Mouse (Mus musculus): ENCODE results near the gene Elfn1. TPM values are rescaled to one million over a fixed set of nuclear protein-coding genes. Genes with fewer than 3 reads are reported as not detected.

The Elfn1 gene
- not detected for polyA plus RNA-seq (2017; shearing (Covaris generic))

DNA sequence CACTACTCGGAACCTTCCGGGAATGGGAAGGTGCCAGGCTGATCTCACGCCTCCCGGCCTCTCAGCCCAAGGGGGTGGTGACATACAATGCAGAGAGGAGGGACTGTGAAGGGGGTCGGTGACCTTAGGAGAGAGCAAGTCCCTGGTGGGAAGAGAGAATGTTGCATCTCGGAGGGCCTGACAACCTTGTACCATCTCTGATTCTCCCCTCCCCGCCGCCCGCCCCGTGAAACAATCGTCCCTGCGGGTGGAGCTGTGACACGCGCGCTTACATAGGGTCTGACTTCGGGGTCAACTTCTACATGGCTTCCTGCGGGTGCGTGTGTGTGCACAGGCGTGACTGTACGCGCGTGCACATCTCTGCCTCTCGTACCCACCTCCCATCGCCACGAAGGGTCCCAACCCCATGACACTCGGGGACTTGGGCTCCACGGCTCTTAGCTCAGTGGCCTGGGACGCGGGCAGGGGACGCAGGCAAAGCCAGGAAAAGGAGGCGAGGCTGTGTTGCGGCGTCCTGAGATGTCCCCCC, at the start of gene Elfn1:
TSS of gene Elfn1 (plus strand) at position 230 of the 529 bp plus-strand sequence.
- no peak for ATAC-seq

DNA sequence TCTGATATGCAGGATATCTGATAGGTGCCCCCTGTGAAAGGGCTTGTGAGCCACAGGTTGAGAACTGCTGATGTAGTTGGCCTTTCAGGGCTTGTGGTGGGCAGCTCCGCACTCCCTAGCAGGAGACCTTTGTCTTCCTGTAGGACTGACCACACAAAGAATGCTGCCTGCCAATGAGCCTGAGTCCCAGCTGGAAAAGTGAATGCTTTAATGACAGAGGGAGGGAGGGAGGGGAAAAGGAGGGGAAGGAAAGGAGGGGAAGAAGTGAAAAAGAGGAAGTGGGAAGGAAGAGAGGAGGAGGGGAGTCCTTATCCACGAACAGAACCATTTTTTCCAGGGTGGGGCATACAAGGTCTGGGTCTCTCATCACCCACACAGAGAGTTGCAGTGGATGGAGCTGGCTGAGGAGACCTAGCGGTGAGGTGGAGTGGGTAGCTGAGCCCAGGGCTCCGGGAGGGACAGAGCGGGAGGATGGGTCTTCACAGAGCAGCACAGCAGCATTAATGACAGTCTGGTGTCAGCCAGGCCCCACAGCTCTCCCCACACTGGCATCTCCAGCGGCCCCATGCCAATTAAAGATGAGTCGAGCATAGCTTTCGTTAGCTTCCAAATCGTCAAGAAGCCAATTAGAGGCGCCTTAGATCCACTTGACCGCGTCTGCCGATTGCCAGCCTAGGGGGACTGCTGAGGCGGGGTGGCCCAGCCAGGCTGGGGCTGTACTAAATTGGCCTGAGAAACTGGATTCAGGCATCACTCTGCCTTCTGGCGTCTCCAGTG, 47.2 kb upstream of the Elfn1 start:
- no peak for ATAC-seq

DNA sequence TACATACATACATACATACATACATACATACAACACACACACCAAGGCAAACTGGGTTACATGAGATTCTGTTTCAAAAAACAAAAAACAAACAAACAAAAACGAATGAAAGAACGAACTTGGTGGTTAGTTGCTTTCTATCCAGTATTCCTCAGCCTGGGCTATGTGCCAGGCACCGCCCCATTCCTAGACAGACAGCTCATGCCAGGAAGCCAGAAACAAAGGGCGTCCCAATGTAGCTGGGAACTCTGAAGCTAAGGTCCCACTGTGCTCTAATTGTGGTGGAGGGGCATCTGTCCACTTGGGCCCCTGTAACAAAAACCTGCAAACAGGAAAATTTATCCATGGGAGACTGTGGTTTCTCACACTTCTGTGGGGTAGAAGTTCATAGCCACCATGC, 45.0 kb upstream of the Elfn1 start:
- no peak for ATAC-seq

GRCm38 (mm10) chr5:139870886-139871285, 36.9 kb upstream of the Elfn1 start:
- no peak for ATAC-seq

- ATAC-seq: no peak
These were observed 36.2 kb upstream of the Elfn1 start for GRCm38 (mm10) chr5:139871526-139871925.

GRCm38 (mm10) chr5:139877563-139877962, 30.2 kb upstream of the Elfn1 start:
- ATAC-seq: no peak

DNA sequence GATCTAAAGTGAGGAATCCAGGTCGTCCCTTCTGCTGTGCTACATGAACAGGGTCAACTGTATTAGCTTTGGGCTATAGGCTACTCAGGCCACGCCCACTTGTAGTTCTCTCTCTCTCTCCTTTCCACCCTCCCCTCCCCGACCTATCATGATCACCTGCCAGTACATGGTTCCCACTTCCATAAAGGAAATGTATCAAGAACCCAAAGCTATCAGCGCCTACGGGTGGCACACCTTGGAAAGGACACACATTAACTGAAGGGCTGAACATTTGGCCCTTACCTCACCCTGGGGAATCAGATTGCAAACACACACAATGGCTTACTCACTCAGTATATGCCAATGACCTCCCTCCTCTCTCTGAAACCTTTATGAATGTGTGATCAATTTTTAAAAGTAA, 28.0 kb upstream of the Elfn1 start:
- no peak for ATAC-seq

GRCm38 (mm10) chr5:139881161-139881560, 26.6 kb upstream of the Elfn1 start:
- ATAC-seq: no peak

DNA sequence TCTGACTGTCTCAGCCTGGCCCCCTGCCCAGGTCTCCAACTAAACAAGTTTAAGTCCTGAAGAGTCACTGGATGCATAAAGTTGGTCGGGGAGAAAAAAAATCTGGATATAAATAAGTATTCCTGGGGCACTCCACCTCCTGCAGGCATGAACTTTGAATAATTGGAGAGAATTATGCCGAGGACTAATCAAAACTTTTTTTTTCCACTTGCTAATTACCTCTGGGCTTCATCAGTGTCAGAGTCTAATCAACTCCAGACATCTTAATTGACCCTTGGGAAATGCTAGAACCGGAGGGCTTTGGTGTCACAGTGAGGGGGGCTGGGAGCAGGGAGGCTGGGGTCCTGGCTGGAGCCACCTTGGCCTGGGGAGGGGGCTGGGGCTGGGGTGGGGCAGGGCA, 19.1 kb upstream of the Elfn1 start:
- ATAC-seq: no peak

DNA sequence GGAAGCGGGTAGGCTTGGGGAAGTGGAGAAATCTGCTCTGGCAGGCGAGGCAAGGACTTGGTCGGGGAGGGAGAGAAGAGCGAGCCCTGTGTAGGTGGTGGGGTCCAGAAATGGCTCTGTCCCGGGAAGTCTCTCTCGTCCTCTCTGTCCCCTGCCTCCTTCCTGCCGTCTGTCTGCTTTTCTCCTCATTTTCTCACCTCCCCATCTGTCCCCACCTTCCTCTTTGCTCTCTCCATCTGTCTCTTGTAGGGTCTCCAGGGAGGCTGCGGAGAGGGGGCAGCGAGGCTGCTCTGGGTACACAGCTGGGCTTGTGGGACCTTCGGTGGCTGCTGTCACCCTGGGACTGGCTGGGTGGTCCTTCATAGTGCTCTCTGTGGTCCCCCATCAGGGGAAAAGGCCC, 18.4 kb upstream of the Elfn1 start:
- ATAC-seq: no peak

DNA sequence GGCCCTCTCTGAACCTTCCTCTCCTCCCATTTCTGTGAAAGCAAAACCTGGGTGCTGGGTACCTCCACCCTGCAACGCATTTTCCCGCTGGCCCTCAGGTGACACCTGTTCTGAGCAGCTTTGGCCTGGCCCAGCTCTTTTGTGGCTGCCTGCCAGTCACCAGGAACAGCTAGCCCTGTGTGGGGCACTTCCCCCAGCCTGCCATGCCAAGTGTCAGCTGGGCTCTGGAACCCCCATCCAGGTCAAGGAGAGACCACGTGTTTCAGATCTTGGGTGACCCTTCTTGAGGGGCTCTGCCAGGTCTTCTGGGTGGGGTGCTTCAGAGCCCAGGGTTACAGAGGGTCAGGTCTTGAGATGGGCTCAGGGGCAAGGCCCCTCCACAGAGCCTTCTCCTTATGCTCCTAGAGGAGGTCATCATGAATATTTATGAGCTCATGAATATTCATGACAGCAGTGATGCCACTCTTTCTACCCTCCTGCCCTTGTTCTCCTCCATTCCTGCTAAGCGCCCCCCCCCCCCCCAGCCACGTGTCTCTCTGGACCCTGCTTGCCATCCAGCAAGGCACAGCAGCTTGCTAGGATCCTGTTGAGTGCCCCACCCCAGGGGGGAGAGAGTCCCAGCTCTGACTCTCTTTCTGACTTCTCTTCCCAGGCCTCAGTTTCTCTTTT, 15.3 kb upstream of the Elfn1 start:
- ATAC-seq: no peak

DNA sequence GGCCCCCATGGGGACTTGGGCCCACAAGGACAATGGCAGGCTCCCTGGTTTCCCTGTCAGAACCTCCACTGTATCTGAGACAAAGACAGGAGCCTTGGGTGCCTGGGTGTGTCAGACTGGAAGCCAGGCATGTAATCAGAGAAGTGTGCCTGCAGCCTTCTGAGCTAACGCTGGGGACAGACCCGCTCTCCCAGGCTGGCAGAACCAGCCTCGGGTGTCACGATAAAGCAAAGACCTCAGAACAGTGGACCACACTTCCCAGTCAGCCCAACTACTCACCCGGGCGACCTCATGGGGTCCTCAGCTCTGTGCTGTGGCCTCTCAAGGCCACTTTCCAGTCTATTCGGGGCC, 14.8 kb upstream of the Elfn1 start:
- no peak for ATAC-seq

- no peak for ATAC-seq
These were observed 13.7 kb upstream of the Elfn1 start for GRCm38 (mm10) chr5:139894025-139894508.

GRCm38 (mm10) chr5:139899044-139899443, 8.7 kb upstream of the Elfn1 start:
- ATAC-seq: no peak

- no peak for ATAC-seq
These were observed 2.6 kb upstream of the Elfn1 start for GRCm38 (mm10) chr5:139905121-139905520.

DNA sequence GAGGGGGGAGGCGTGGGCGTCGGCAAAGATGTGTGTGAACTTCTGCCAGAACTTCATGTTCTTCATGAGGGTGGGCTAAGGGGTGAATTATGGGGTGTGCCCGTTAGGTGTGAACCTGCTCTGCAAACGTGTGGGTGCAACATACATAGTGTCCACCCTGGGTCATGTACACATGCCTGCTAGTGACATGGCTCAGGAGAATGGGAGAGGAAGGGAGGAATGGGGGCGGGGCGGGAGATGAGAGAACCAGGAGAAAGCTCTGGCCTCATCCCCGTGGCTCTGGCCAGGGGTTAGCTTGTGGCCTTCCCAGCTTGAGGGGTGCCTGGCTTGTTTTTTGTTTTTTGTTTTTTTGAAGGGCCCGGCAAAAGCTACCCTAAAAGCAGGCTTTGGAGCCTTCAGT, 1.2 kb upstream of the Elfn1 start:
- no peak for ATAC-seq

- ATAC-seq: no peak
These were observed 502 bp upstream of the Elfn1 start for GRCm38 (mm10) chr5:139907241-139907640.

- no peak for ATAC-seq
These were observed 584 bp downstream of the Elfn1 start for GRCm38 (mm10) chr5:139908243-139908810.

GRCm38 (mm10) chr5:139908811-139909627, 1.3 kb downstream of the Elfn1 start:
- ATAC-seq: no peak

DNA sequence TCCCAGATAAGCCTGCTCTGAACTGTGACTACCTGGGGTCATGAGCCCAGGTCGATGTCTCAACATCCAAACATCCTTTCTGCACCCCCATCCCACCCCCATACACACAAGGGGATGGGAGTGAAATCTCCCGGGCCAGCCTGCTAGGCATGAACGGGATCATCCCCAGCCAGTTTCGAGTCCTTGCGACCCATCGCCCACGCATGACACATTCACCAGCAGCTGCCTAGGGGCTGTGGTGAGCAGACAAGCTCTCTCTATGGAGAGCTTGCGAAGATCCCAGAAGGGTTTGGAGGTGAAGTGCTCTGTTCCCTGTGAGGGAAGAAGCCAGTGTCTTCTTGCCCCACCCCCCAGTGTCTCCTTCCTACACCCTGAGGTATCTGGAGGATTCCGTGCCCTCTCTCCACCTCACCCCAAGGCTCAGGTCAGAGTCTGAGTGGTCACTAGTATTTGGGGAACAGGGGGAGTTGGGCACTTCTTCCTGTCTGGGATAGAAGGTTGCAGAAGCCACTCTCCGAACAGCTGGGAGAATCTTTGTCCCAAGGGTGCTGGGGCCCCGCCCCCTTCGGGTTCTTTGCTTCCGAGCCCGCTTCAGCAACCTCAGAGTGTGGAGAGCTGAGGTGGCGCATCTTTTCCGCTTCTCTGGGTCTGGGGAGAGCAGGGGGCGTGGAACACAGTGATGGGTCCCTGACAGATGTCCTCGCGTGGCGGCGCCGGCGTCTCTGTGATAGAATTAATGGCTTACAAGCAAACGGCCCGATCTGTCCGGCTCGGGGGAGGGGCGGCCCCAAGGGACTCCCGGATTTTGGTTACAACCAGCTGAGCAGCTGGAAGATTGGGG, 2.2 kb downstream of the Elfn1 start:
- peak; percentile 17 for ATAC-seq

GRCm38 (mm10) chr5:139910755-139911300, 3.1 kb downstream of the Elfn1 start:
- ATAC-seq: no peak

Data from CD4-positive, CD25-positive, alpha-beta regulatory T cell, adult 4 months (primary cell).